In genomic region chr1:69105493-69106321, GRCm38 (mm10) we compare ENCODE assay signal across 8 mouse cellular contexts. TPM values are rescaled to one million over a fixed set of nuclear protein-coding genes. Genes with fewer than 3 reads are reported as not detected.
DNase-seq lines count a peak whose midpoint lies in the region; ATAC-seq and TF ChIP-seq lines count a peak whose summit lies in the region.

No protein-coding gene starts in this region.

- peak overlapping the region; percentile 99 for H3K4me2 ChIP-seq in embryonic facial prominence, embryonic 14.5 days (ENCODE audit: low read depth, low read length)
- peak overlapping the region; percentile 99 for H3K4me2 ChIP-seq in lung, embryonic 15.5 days

- no peaks in the 10 kb centered on the region for H3K36me3 ChIP-seq in embryonic facial prominence, embryonic 14.5 days (ENCODE audit: control insufficient read depth, insufficient read depth, low read length)
- H3K36me3 ChIP-seq in lung, embryonic 15.5 days: no peaks in the 10 kb centered on the region

- H3K9ac ChIP-seq in embryonic facial prominence, embryonic 14.5 days (ENCODE audit: low read depth, low read length): peak overlapping the region; percentile 54
- H3K9ac ChIP-seq in lung, embryonic 15.5 days: peak overlapping the region; percentile 32; the same call in 1 of the 2 replicates

- TF ChIP-seq CTCF in layer of hippocampus, adult 2 months (conservative IDR thresholded peaks at IDR 0.05): no peak

- H3K27me3 ChIP-seq in embryonic facial prominence, embryonic 14.5 days (replicated peaks; ENCODE audit: control insufficient read depth, insufficient read depth, low read length): peaks cover 58% of the 10 kb centered on the region
- H3K27me3 ChIP-seq in lung, embryonic 15.5 days: peaks cover 40% of the 10 kb centered on the region

- H3K9me3 ChIP-seq in embryonic facial prominence, embryonic 14.5 days (ENCODE audit: control insufficient read depth, low read length): no peaks in the 10 kb centered on the region
- no peaks in the 10 kb centered on the region for H3K9me3 ChIP-seq in lung, embryonic 15.5 days

- intact Hi-C loops in heart, postnatal 36 days (cut with DNase I): loop anchor here (5.0 to 10.0 kb wide), 4 partner anchors 131 to 603 kb away; no protein-coding TSS in a partner anchor

- H3K4me3 ChIP-seq in embryonic facial prominence, embryonic 14.5 days (ENCODE audit: low read depth, low read length): peak overlapping the region; percentile 63
- peak overlapping the region; percentile 48 for H3K4me3 ChIP-seq in layer of hippocampus, adult 2 months
- peak overlapping the region; percentile 54 for H3K4me3 ChIP-seq in lung, embryonic 15.5 days

- ATAC-seq in embryonic facial prominence, embryonic 14.5 days (ENCODE audit: low read depth): peak; percentile 35; the same call in 1 of the 2 replicates
- no peak for ATAC-seq in lung, embryonic 15.5 days (ENCODE audit: borderline replicate concordance, extremely low read depth, low FRiP score, low TSS enrichment)

- WGBS in embryonic facial prominence, embryonic 14.5 days: 0% methylated on average over 26 of the region's 29 CpGs
- WGBS in lung, embryonic 15.5 days: under 1% methylated on average over 29 of the region's 29 CpGs

- 0 out of 2 replicates have a peak, but pooled peaks cover 6% of the 10 kb centered on the region for H3K4me1 ChIP-seq in embryonic facial prominence, embryonic 14.5 days (ENCODE audit: control insufficient read depth, insufficient read depth, low read length)
- H3K4me1 ChIP-seq in lung, embryonic 15.5 days: peaks cover 26% of the 10 kb centered on the region

- peak; percentile 19 to 31 for DNase-seq in right cerebral cortex, adult 2 months (ENCODE audit: low spot score in 2 of 2)
- no peak for DNase-seq in right cerebral cortex, postnatal 36 days (ENCODE audit: low spot score in 2 of 2)
- peak; percentile 60 for DNase-seq in embryonic facial prominence, embryonic 14.5 days (ENCODE audit: low spot score)
- DNase-seq in heart, postnatal 36 days: peak; percentile 46 to 47
- peak in 1 of 2 experiments; percentile 15 for DNase-seq in layer of hippocampus, adult 2 months (ENCODE audit: low spot score in 2 of 2)
- DNase-seq in right cerebral cortex, postnatal 4 days: peak; percentile 12
- DNase-seq in thymus, postnatal 25 days: no peak

- no peak overlapping the region for H3K27ac ChIP-seq in embryonic facial prominence, embryonic 14.5 days (replicated peaks; ENCODE audit: low read depth, low read length)
- peak overlapping the region; percentile 76 for H3K27ac ChIP-seq in layer of hippocampus, adult 2 months
- H3K27ac ChIP-seq in lung, embryonic 15.5 days: no peak overlapping the region

RNA-seq across cellular contexts. Expression of gene Erbb4, which starts 2.2 kb away (rescaled TPM):
- polyA plus RNA-seq in embryonic facial prominence, embryonic 14.5 days (2014; fragmentation: Nextera tagmentation; extraction: Ambion mirVana): 1.3 and 2.2 TPM in 2 replicates
- 10 to 100 TPM; 13.7 to 13.9 TPM for total RNA-seq in heart, postnatal 36 days (2021)
- 10 to 100 TPM; 46.2 to 48.6 TPM for total RNA-seq in layer of hippocampus, adult 2 months (2021)
- polyA plus RNA-seq in lung, embryonic 15.5 days (2015; fragmentation: Nextera tagmentation; extraction: Ambion mirVana): 0.91 and 1.0 TPM in 2 replicates

Comparison
In these comparisons a context has a peak if more than half of its experiments do, and no peak if none do; other contexts are left out.
1. DNase-seq: peak in right cerebral cortex, adult 2 months (2 of 2), embryonic facial prominence, embryonic 14.5 days (single experiment), heart, postnatal 36 days (2 of 2) and right cerebral cortex, postnatal 4 days (single experiment); none in right cerebral cortex, postnatal 36 days (0 of 2) and thymus, postnatal 25 days (single experiment).
2. Peak in every context shown above with its lines, with median percentiles within 50 percentile points of each other: H3K4me3 ChIP-seq.